Mouse (Mus musculus) liver, postnatal 0 days (tissue): ENCODE measurements around the gene Arcn1.

ENCODE experiments used
- CTCF ChIP-seq: sonication (generic); IDR thresholded peaks from 2 replicates; pipeline ENCODE4 v1.5.1; 2016; ENCODE audit warnings: antibody characterized with exemption, low read depth
- EP300 ChIP-seq: IDR thresholded peaks from 2 replicates; pipeline ENCODE4 v1.6.1; 2016; ENCODE audit warnings: antibody characterized with exemption, low read depth, mild to moderate bottlenecking

DNA sequence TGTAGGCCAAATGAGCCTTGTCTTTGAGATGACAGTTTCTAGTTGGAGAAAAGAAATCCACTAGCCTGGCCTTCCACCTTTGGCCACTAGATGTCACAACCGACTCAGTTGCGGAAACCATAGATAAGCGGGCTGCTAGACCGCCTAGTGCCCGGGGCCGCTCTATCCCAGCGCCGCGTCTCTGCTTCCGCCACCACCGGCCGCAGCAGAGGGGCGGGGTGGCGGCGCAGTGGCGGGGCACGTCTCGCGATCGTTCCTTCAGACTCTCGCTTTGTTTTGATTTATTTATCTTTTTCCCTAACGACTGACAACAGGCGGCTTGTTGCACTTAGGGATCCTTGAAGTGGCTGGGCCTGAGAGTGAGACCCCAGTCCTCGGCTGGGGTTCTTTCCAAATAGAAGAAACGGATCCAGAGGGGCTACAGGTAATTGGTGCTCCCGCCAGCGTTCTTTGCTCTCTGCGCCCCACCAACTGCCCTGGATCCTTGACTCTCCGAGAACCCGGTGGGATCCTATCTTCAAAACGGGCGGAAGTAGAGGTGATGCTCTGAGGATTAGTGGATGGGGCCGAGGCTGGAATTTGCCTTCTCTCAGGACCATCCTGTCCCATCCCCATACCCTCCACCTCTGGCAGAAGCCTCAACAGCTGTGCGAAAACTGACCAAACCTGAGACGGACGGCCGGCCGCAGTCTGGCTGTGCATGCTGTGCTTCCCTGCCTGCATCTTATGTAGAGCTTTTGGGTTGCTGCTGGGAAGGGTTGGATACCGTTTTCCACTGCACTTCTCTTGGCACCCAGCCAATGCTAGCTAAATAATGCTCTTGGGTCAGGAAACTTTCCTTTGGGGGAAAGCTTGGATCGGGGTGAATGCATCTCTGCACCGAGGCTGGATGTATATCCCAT, 5.4 kb upstream of the Arcn1 start:
- peak; percentile 96 for TF ChIP-seq CTCF
- TF ChIP-seq EP300 = peak; percentile 87
